Mouse (Mus musculus) lung, embryonic 16.5 days (tissue): ENCODE data around the gene Cuedc1. TPM values are rescaled to one million over a fixed set of nuclear protein-coding genes. Genes with fewer than 3 reads are reported as not detected.

Source experiments
- ATAC-seq: fragments of 200-750 bp; cut with Nextera tagmentation; 2 replicates; pipeline ENCODE4 v1.8.0; 2017; ENCODE audit warnings: low read depth, mild to moderate bottlenecking, moderate library complexity
- H3K27ac ChIP-seq: fragments of 300-500 bp; sonication (generic); 2 replicates; pipeline ENCODE4 v1.5.1; 2014; ENCODE audit warnings: mild to moderate bottlenecking, control low read depth, low read length
- H3K27me3 ChIP-seq: fragments of 300-500 bp; sonication (generic); 2 replicates; pipeline ENCODE4 v1.6.1; 2014; ENCODE audit warnings: low read depth, low read length, mixed read lengths; ENCODE audit not compliant: control insufficient read depth, insufficient read depth
- H3K36me3 ChIP-seq: fragments of 300-500 bp; sonication (generic); 2 replicates; pipeline ENCODE4 v1.6.1; 2014; ENCODE audit warnings: low read length; ENCODE audit not compliant: control insufficient read depth, insufficient read depth
- H3K4me1 ChIP-seq: fragments of 300-500 bp; sonication (generic); replicated peaks from 2 replicates; pipeline ENCODE4 v1.6.1; 2014; ENCODE audit warnings: low read length, mixed read lengths; ENCODE audit not compliant: control insufficient read depth, insufficient read depth
- H3K4me2 ChIP-seq: fragments of 300-500 bp; sonication (generic); 2 replicates; pipeline ENCODE4 v1.6.1; 2014; ENCODE audit warnings: low read depth, low read length, control low read depth
- H3K4me3 ChIP-seq: fragments of 300-500 bp; sonication (generic); 2 replicates; pipeline ENCODE4 v1.5.1; 2014; ENCODE audit warnings: mild to moderate bottlenecking, low read length, control low read depth
- H3K9ac ChIP-seq: fragments of 300-500 bp; sonication (generic); 2 replicates; pipeline ENCODE4 v1.6.1; 2014; ENCODE audit warnings: low read length, control low read depth
- H3K9me3 ChIP-seq: fragments of 300-500 bp; sonication (generic); 2 replicates; pipeline ENCODE4 v1.6.1; 2016; ENCODE audit warnings: low read length; ENCODE audit not compliant: control insufficient read depth
- WGBS: fragments of 180-500 bp; shearing (Covaris S2); extraction: QIAGEN DNeasy Blood & Tissue Kit; methylation state at CpG from one replicate; pipeline ENCODE4 v1.1.7; 2014; 5-methylcytosine and 5-hydroxymethylcytosine counted together
- polyA plus RNA-seq: library from polyadenylated mRNA; unstranded; fragments of >200 nt; fragmentation: Nextera tagmentation; extraction: Ambion mirVana; gene quantifications from 2 replicates; pipeline ENCODE4 v1.2.1, GENCODE M21; 2015

Cuedc1 gene
- polyA plus RNA-seq, 1 experiment from 2014 or later: 11.8 TPM

DNA sequence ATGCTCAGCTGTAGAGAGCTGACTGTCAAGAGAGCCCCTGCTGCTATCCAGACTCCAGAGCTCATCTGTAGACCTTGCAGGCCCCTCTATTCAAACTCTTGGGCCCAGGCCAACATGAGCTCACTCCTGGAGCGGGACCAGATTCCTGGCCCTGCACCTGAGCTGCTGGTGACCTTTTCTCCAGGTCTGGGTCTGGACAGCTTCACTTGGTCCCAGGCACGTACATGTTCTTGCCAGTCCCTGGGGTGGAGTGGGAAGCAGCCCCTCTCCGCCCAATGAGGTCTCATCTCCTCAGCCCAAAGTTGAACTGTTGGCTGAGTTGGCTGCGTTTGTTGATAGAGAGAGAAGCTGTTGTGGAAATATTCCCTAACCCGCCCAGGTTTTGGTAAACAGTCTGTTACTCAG, 61.0 kb downstream of the Cuedc1 start:
- Histone ChIP-seq H3K9me3 (no peaks in the 10 kb centered on the region), H3K9ac (no peak overlapping the region), H3K4me1 (peaks cover 64% of the 10 kb centered on the region), H3K27ac (peak overlapping the region; percentile 61; the same call in 1 of the 2 replicates), H3K36me3 (no peaks in the 10 kb centered on the region), H3K4me2 (no peak overlapping the region), H3K4me3 (no peak overlapping the region), H3K27me3 (no peaks in the 10 kb centered on the region)
- WGBS: 28% methylated on average over 5 of the region's 5 CpGs
- ATAC-seq: no peak

DNA sequence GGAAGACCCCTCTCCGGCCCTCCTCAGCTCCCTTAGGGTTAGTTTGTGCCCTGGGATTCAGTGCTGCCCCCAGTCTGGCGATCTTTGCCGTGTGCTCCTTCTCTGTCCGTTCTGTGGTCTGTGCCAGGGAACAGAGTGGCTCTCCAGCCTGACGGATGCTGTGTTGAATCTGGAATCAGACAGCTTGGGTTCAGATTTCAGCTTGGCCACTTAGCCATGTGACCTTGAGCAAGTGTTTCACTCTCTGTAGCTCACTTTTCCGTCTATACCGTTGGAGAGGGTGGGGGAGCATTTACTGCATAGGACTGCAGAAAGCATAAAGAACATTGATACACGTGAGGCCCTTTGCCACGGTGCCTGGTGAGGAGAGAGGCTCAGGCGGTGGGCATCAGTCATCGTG, 61.5 kb downstream of the Cuedc1 start:
- 36% methylated on average over 11 of the region's 11 CpGs for WGBS
- no peaks in the 10 kb centered on the region for H3K9me3 ChIP-seq
- no peak overlapping the region for H3K4me2 ChIP-seq
- peak overlapping the region; percentile 61 for H3K27ac ChIP-seq
- no peak overlapping the region for H3K4me3 ChIP-seq
- H3K4me1 ChIP-seq: peaks cover 59% of the 10 kb centered on the region
- H3K27me3 ChIP-seq: no peaks in the 10 kb centered on the region
- no peaks in the 10 kb centered on the region for H3K36me3 ChIP-seq
- H3K9ac ChIP-seq: no peak overlapping the region
- ATAC-seq: no peak

- WGBS: 50% methylated on average over 5 of the region's 5 CpGs
- Histone ChIP-seq H3K27me3 (no peaks in the 10 kb centered on the region), H3K36me3 (no peaks in the 10 kb centered on the region), H3K9ac (no peak overlapping the region), H3K27ac (peak overlapping the region; percentile 92), H3K4me2 (peak overlapping the region; percentile 86), H3K4me3 (no peak overlapping the region), H3K4me1 (peaks cover 59% of the 10 kb centered on the region), H3K9me3 (no peaks in the 10 kb centered on the region)
- ATAC-seq: no peak
Measured at GRCm38 (mm10) chr11:88160316-88160715, 62.5 kb downstream of the Cuedc1 start.

DNA sequence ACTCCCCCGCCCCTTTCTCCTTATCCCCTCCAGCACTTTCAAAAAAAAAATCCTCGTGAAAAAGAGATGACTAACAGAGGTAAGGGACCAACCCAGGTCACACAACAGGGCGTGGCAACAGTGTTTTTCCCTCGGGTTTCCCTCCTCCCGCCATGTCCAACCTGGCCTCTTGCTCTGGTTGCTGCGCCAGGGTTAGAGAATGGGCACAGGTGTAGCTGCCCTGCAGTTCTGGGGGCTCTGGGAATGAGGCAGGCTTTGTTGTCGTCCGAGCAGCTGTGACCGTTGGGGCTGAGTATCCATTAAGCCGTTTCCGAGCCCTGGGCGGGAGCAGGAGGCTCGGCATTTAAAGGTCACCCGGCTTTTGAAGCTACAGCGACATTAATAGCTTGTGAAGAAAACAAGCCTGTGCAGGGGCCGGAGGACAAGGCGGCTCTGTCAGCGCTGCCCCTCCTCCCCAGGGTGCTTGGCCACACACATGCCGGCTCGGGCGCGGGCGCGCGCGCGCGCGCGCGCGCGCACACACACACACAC, 63.3 kb downstream of the Cuedc1 start:
- peaks cover 60% of the 10 kb centered on the region for H3K4me1 ChIP-seq
- 2% methylated on average over 18 of the region's 33 CpGs for WGBS

DNA sequence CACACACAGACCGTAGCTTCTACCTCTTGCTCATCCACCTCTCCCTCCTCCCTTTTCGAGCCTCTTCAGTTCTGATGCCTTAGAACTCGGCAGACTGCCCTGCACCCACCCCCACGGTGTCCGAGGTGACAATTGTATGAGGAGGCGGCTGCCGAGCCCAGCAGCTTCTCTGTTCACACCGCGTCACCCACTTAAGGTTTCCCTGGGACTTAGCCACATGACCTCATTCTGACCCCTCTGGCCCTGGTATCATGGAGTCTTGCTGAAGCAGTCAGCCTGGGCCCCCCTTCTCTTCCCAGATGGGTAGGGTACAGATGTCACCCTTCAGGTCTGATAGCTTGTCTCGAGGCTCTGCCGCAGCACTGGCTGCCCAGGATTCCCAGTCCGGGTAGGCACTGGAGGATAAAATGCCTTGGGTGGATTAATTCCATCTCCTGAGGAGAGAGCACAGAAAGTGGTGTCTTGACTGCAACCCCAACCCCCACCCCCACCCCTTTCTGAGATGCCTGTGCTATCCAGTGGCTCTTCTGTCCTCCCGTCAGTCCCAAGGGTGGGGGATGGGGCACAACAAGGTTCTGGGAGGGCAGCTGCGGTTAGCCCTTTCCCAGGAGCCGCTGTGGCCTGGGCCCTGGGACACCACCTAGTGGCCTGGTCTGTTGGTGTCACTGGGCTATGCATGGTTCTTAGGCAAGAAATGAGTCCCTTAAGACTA, 63.9 kb downstream of the Cuedc1 start:
- Histone ChIP-seq H3K9me3 (no peaks in the 10 kb centered on the region), H3K27ac (peak overlapping the region; percentile 92), H3K27me3 (no peaks in the 10 kb centered on the region), H3K4me1 (peaks cover 55% of the 10 kb centered on the region), H3K4me2 (peak overlapping the region; percentile 86), H3K36me3 (no peaks in the 10 kb centered on the region), H3K4me3 (peak overlapping the region; percentile 48), H3K9ac (peak overlapping the region; percentile 41)
- 1% methylated on average over 13 of the region's 15 CpGs for WGBS
- ATAC-seq: peak; percentile 71

More for the DNA sequence above, 63.3 kb downstream of the Cuedc1 start:
- ATAC-seq: peak; percentile 59
- H3K27ac ChIP-seq: peak overlapping the region; percentile 92
- peak overlapping the region; percentile 65 for H3K9ac ChIP-seq
- H3K4me2 ChIP-seq: peak overlapping the region; percentile 86
- no peaks in the 10 kb centered on the region for H3K9me3 ChIP-seq
- no peaks in the 10 kb centered on the region for H3K36me3 ChIP-seq
- H3K4me3 ChIP-seq: peak overlapping the region; percentile 48
- H3K27me3 ChIP-seq: no peaks in the 10 kb centered on the region

DNA sequence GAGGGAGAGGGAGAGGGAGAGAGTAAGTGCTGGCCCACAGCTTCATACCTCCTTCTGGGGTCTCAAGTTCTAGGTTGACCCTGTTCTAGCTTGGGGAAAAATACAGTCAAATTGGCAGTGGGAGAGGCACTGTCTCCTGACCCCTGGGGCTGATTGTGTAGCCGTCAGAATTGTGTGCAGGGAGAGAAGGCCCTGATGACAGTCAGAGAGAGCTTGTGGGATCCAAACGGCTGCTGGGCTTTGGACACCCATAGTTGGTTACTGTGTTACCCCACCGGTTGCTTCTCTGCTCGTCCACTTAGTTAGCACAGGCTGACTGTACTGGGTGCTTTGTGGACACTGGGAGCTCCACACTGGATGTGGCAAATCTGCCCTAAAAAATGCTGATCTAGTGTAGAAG, 64.9 kb downstream of the Cuedc1 start:
- Histone ChIP-seq H3K9ac (no peak overlapping the region), H3K27ac (no peak overlapping the region), H3K4me2 (no peak overlapping the region), H3K27me3 (no peaks in the 10 kb centered on the region), H3K4me1 (peaks cover 52% of the 10 kb centered on the region), H3K9me3 (no peaks in the 10 kb centered on the region), H3K4me3 (no peak overlapping the region), H3K36me3 (no peaks in the 10 kb centered on the region)
- 56% methylated on average over 4 of the region's 4 CpGs for WGBS
- ATAC-seq: no peak

GRCm38 (mm10) chr11:88164213-88164723, 66.4 kb downstream of the Cuedc1 start:
- ATAC-seq: no peak
- Histone ChIP-seq H3K4me2 (no peak overlapping the region), H3K4me3 (no peak overlapping the region), H3K27me3 (no peaks in the 10 kb centered on the region), H3K9ac (peak overlapping the region; percentile 24; the same call in 1 of the 2 replicates), H3K36me3 (no peaks in the 10 kb centered on the region), H3K9me3 (no peaks in the 10 kb centered on the region), H3K4me1 (peaks cover 43% of the 10 kb centered on the region), H3K27ac (peak overlapping the region; percentile 86)
- WGBS: 72% methylated on average over 7 of the region's 7 CpGs

GRCm38 (mm10) chr11:88164801-88165377, 67.0 kb downstream of the Cuedc1 start:
- ATAC-seq: peak; percentile 16
- peak overlapping the region; percentile 28; the same call in 1 of the 2 replicates for H3K4me2 ChIP-seq
- H3K4me1 ChIP-seq: peaks cover 43% of the 10 kb centered on the region
- no peaks in the 10 kb centered on the region for H3K36me3 ChIP-seq
- peak overlapping the region; percentile 86 for H3K27ac ChIP-seq
- H3K9me3 ChIP-seq: no peaks in the 10 kb centered on the region
- H3K27me3 ChIP-seq: peaks cover 2% of the 10 kb centered on the region; the same call in 1 of the 2 replicates
- WGBS: 15% methylated on average over 15 of the region's 15 CpGs
- H3K9ac ChIP-seq: peak overlapping the region; percentile 24; the same call in 1 of the 2 replicates
- no peak overlapping the region for H3K4me3 ChIP-seq

DNA sequence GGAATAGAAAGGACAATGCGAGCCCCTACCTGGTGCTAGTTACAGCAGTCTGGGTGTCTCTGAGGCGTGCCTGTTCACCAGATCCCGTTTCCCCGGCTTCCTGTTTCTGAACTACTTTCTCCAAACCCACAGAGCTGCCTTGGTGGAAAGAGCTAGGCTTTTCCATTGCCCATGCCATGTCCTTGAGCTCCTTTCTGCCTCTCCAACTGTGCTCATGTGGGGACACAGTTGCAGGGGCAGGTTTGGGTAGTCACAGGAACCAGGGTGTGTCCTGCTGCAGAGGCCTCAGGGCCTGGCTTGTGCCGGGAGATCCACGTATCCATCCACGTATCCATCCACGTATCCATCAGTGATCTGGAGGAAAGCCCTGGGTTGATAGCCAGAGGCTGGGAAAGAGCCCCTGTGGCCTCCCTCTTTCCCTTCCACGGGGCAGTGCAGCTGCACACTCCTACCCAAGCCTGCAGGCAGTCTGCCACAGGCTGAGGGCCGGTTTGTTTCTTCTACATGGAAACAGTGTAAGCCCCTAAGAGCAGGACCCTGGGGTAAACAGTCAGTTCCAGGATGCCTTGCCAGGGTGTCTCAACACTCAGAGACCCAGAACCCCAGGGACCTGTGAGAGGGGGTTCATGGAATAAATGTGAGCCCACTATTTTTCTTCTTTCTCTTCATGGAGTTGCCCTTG, 68.0 kb downstream of the Cuedc1 start:
- H3K36me3 ChIP-seq: no peaks in the 10 kb centered on the region
- no peak overlapping the region for H3K4me3 ChIP-seq
- peaks cover 2% of the 10 kb centered on the region; the same call in 1 of the 2 replicates for H3K27me3 ChIP-seq
- WGBS: 61% methylated on average over 10 of the region's 10 CpGs
- no peak for ATAC-seq
- H3K9me3 ChIP-seq: no peaks in the 10 kb centered on the region
- no peak overlapping the region for H3K9ac ChIP-seq
- peaks cover 33% of the 10 kb centered on the region for H3K4me1 ChIP-seq
- no peak overlapping the region for H3K4me2 ChIP-seq
- H3K27ac ChIP-seq: peak overlapping the region; percentile 86
